Mouse (Mus musculus): Measurements from ENCODE around the gene Igfbp3. TPM values are rescaled to one million over a fixed set of nuclear protein-coding genes. Genes with fewer than 3 reads are reported as not detected.

The Igfbp3 gene
- total and polyA plus RNA-seq, 2 experiments: 17.7 to 31.2 TPM

- WGBS: 23% methylated on average over 6 of the region's 6 CpGs
- no peak for DNase-seq (ENCODE audit: extremely low read depth, low read depth, low spot score)
- Histone ChIP-seq H3K4me1 (ENCODE audit: control insufficient read depth, insufficient read depth, low read length) (peaks cover 5% of the 10 kb centered on the region; the same call in 1 of the 2 replicates), H3K36me3 (ENCODE audit: control insufficient read depth, insufficient read depth, low read length) (no peaks in the 10 kb centered on the region), H3K27me3 (ENCODE audit: control insufficient read depth, insufficient read depth, low read length) (peaks cover 8% of the 10 kb centered on the region; the same call in 1 of the 2 replicates), H3K9ac (ENCODE audit: low read depth, low read length) (no peak overlapping the region), H3K27ac (replicated peaks; ENCODE audit: insufficient read depth, low read depth, low read length) (no peak overlapping the region), H3K4me3 (ENCODE audit: insufficient read depth, low read depth, low read length) (no peak overlapping the region), H3K79me2 (ENCODE audit: control insufficient read depth, insufficient read depth, low read length) (no peaks in the 10 kb centered on the region)
- TF ChIP-seq CTCF (IDR thresholded peaks at IDR 0.05; ENCODE audit: low read depth, low read length) (peak; percentile 96), POLR2A (IDR thresholded peaks at IDR 0.05; ENCODE audit: extremely low read depth, insufficient read depth, low read length) (no peak)
These were observed 3.4 kb downstream of the Igfbp3 start for GRCm38 (mm10) chr11:7210343-7210742.

DNA sequence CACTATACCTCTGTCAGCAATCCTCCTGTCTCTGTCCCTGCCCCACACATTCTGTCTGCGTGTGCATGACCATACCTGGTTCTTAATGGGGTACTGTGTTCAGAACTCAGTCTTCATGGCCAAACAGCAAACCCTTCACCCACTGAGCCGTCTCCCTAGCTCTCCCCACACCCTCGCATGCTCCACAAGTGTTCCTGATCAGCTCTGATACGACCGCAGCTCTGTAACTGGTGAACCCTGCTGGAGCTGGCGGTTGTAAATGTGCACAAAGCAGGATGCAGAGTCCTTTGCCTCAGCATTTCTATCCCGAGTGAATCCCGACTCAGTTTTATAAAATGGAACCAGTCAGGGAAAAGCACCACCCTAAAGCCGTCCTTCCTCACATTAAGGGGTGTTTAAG lies 9.9 kb downstream of the Igfbp3 start:
- H3K79me2 ChIP-seq (ENCODE audit: control insufficient read depth, insufficient read depth, low read length): no peaks in the 10 kb centered on the region
- 31% methylated on average over 9 of the region's 9 CpGs for WGBS

DNA sequence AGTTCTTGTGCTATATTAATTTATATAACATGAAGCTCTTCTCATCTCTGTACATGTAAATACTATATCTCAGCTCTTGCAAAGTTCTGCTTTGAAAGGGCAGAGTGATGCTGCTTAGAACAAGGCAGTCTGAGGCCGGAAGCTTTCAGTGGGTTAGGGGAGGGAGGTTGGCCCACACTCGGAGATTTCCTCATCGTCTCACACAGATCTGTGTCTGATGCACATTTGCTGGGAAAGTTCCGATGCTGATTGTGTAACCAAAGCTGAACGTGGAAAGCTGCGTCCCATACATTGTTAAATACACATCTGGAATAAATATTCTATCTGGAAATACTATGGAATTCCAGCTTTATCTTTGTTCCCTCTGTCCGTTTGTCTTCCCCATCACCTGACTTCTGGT lies 11.5 kb downstream of the Igfbp3 start:
- Histone ChIP-seq H3K4me1 (ENCODE audit: control insufficient read depth, insufficient read depth, low read length) (peaks cover 3% of the 10 kb centered on the region; the same call in 1 of the 2 replicates), H3K36me3 (ENCODE audit: control insufficient read depth, insufficient read depth, low read length) (peaks cover 21% of the 10 kb centered on the region), H3K4me3 (ENCODE audit: insufficient read depth, low read depth, low read length) (no peak overlapping the region), H3K27me3 (ENCODE audit: control insufficient read depth, insufficient read depth, low read length) (no peaks in the 10 kb centered on the region), H3K79me2 (ENCODE audit: control insufficient read depth, insufficient read depth, low read length) (no peaks in the 10 kb centered on the region), H3K27ac (replicated peaks; ENCODE audit: insufficient read depth, low read depth, low read length) (no peak overlapping the region), H3K9ac (ENCODE audit: low read depth, low read length) (no peak overlapping the region)
- TF ChIP-seq CTCF (IDR thresholded peaks at IDR 0.05; ENCODE audit: low read depth, low read length) (no peak), POLR2A (IDR thresholded peaks at IDR 0.05; ENCODE audit: extremely low read depth, insufficient read depth, low read length) (no peak)
- 59% methylated on average over 7 of the region's 7 CpGs for WGBS
- DNase-seq (ENCODE audit: extremely low read depth, low read depth, low spot score): no peak

More for the DNA sequence above, 9.9 kb downstream of the Igfbp3 start:
- Histone ChIP-seq H3K4me3 (ENCODE audit: insufficient read depth, low read depth, low read length) (no peak overlapping the region), H3K27ac (replicated peaks; ENCODE audit: insufficient read depth, low read depth, low read length) (no peak overlapping the region), H3K36me3 (ENCODE audit: control insufficient read depth, insufficient read depth, low read length) (peaks cover 21% of the 10 kb centered on the region), H3K4me1 (ENCODE audit: control insufficient read depth, insufficient read depth, low read length) (peaks cover 2% of the 10 kb centered on the region; the same call in 1 of the 2 replicates), H3K27me3 (ENCODE audit: control insufficient read depth, insufficient read depth, low read length) (no peaks in the 10 kb centered on the region), H3K9ac (ENCODE audit: low read depth, low read length) (no peak overlapping the region)
- no peak for DNase-seq (ENCODE audit: extremely low read depth, low read depth, low spot score)
- no peak for TF ChIP-seq POLR2A (IDR thresholded peaks at IDR 0.05; ENCODE audit: extremely low read depth, insufficient read depth, low read length)
- no peak for TF ChIP-seq CTCF (IDR thresholded peaks at IDR 0.05; ENCODE audit: low read depth, low read length)

- DNase-seq (ENCODE audit: extremely low read depth, low read depth, low spot score): no peak
- no peak overlapping the region for H3K4me3 ChIP-seq (ENCODE audit: insufficient read depth, low read depth, low read length)
- H3K27me3 ChIP-seq (ENCODE audit: control insufficient read depth, insufficient read depth, low read length): no peaks in the 10 kb centered on the region
- H3K27ac ChIP-seq (replicated peaks; ENCODE audit: insufficient read depth, low read depth, low read length): no peak overlapping the region
- H3K79me2 ChIP-seq (ENCODE audit: control insufficient read depth, insufficient read depth, low read length): no peaks in the 10 kb centered on the region
- peaks cover 11% of the 10 kb centered on the region for H3K4me1 ChIP-seq (ENCODE audit: control insufficient read depth, insufficient read depth, low read length)
- 52% methylated on average over 9 of the region's 9 CpGs for WGBS
- H3K9ac ChIP-seq (ENCODE audit: low read depth, low read length): no peak overlapping the region
- no peak for TF ChIP-seq CTCF (IDR thresholded peaks at IDR 0.05; ENCODE audit: low read depth, low read length)
- no peak for TF ChIP-seq POLR2A (IDR thresholded peaks at IDR 0.05; ENCODE audit: extremely low read depth, insufficient read depth, low read length)
- H3K36me3 ChIP-seq (ENCODE audit: control insufficient read depth, insufficient read depth, low read length): peaks cover 21% of the 10 kb centered on the region
These were observed 13.3 kb downstream of the Igfbp3 start for GRCm38 (mm10) chr11:7200393-7200783.

GRCm38 (mm10) chr11:7199736-7200392 lies 13.9 kb downstream of the Igfbp3 start:
- DNase-seq (ENCODE audit: extremely low read depth, low read depth, low spot score): peak; percentile 57
- Histone ChIP-seq H3K4me1 (ENCODE audit: control insufficient read depth, insufficient read depth, low read length) (peaks cover 12% of the 10 kb centered on the region), H3K36me3 (ENCODE audit: control insufficient read depth, insufficient read depth, low read length) (peaks cover 21% of the 10 kb centered on the region), H3K4me3 (ENCODE audit: insufficient read depth, low read depth, low read length) (peak overlapping the region; percentile 75), H3K27ac (replicated peaks; ENCODE audit: insufficient read depth, low read depth, low read length) (peak overlapping the region; percentile 6; the same call in 1 of the 2 replicates), H3K27me3 (ENCODE audit: control insufficient read depth, insufficient read depth, low read length) (no peaks in the 10 kb centered on the region), H3K9ac (ENCODE audit: low read depth, low read length) (peak overlapping the region; percentile 42), H3K79me2 (ENCODE audit: control insufficient read depth, insufficient read depth, low read length) (no peaks in the 10 kb centered on the region)
- WGBS: 20% methylated on average over 14 of the region's 14 CpGs
- TF ChIP-seq POLR2A (IDR thresholded peaks at IDR 0.05; ENCODE audit: extremely low read depth, insufficient read depth, low read length): no peak
- TF ChIP-seq CTCF (IDR thresholded peaks at IDR 0.05; ENCODE audit: low read depth, low read length): 0 out of 2 replicates have a peak, but pooled peaks have one; percentile 11

Data from liver, adult 2 months (tissue).